Mouse (Mus musculus) ES-E14 (cell line): ENCODE measurements around the gene Irs3. TPM values are rescaled to one million over a fixed set of nuclear protein-coding genes. Genes with fewer than 3 reads are reported as not detected.

Experiments used
- DNase-seq: peaks from one replicate; pipeline ENCODE4 v3.0.0-alpha.2; 2013; ENCODE audit warnings: low read depth, low spot score
- H3K27ac ChIP-seq: 2 replicates; pipeline ENCODE4 v1.5.1; 2012; ENCODE audit warnings: low read depth, mild to moderate bottlenecking, low read length, moderate library complexity, mixed read lengths; ENCODE audit not compliant: poor library complexity, insufficient read depth, severe bottlenecking
- H3K36me3 ChIP-seq: 2 replicates; pipeline ENCODE4 v1.6.1; 2012; ENCODE audit warnings: mild to moderate bottlenecking, low read length, moderate library complexity, mixed read lengths; ENCODE audit not compliant: control insufficient read depth, poor library complexity, insufficient read depth, severe bottlenecking
- H3K4me1 ChIP-seq, 2 experiments: fragments of 150-350 bp in 1 of 2; sonication (generic) in 1 of 2; 2 replicates each; pipeline ENCODE4 v1.6.1; 2012; ENCODE audit warnings: low read length in 2 of 2, mild to moderate bottlenecking in 1 of 2, mixed read lengths in 1 of 2; ENCODE audit not compliant: control insufficient read depth in 2 of 2, insufficient read depth in 2 of 2, poor library complexity in 1 of 2
- H3K4me3 ChIP-seq, 2 experiments: fragments of 150-350 bp in 1 of 2; sonication (generic) in 1 of 2; 2 replicates each; pipeline ENCODE4 v1.5.1; 2012; ENCODE audit warnings: low read length in 2 of 2, low read depth in 1 of 2, mild to moderate bottlenecking in 1 of 2, mixed read lengths in 1 of 2; ENCODE audit not compliant: insufficient read depth in 1 of 2, poor library complexity in 1 of 2, severe bottlenecking in 1 of 2
- H3K9ac ChIP-seq: 2 replicates; pipeline ENCODE4 v1.6.1; 2012; ENCODE audit warnings: low read depth, mild to moderate bottlenecking, low read length, mixed read lengths; ENCODE audit not compliant: poor library complexity, insufficient read depth, severe bottlenecking
- H3K9me3 ChIP-seq: fragments of 150-350 bp; sonication (generic); 2 replicates; pipeline ENCODE4 v1.6.1; 2012; ENCODE audit warnings: low read depth, mild to moderate bottlenecking, low read length; ENCODE audit not compliant: control insufficient read depth, insufficient read depth
- CHD2 ChIP-seq: IDR thresholded peaks from 2 replicates; pipeline ENCODE4 v1.6.1; 2014; ENCODE audit warnings: mild to moderate bottlenecking, low read depth, low read length, inconsistent platforms
- HCFC1 ChIP-seq: IDR thresholded peaks from 2 replicates; pipeline ENCODE4 v1.6.1; 2012; ENCODE audit warnings: low read length, inconsistent platforms, borderline replicate concordance; ENCODE audit not compliant: insufficient read depth
- MAFK ChIP-seq: IDR thresholded peaks from 2 replicates; pipeline ENCODE4 v1.6.1; 2014; ENCODE audit warnings: mild to moderate bottlenecking, low read depth, low read length, inconsistent platforms; ENCODE audit not compliant: insufficient read depth
- ZC3H11A ChIP-seq: IDR thresholded peaks from 2 replicates; pipeline ENCODE4 v1.6.1; 2012; ENCODE audit warnings: low read depth, mild to moderate bottlenecking, inconsistent platforms, low read length, borderline replicate concordance
- ZNF384 ChIP-seq: IDR thresholded peaks from 2 replicates; pipeline ENCODE4 v1.6.1; 2012; ENCODE audit warnings: low read depth, low read length, inconsistent platforms
- in situ Hi-C, 2 experiments: fragments of 600-800 bp; cut with MboI; formaldehyde crosslinking; loops; one replicate each; pipeline ENCODE4 v1.15.1; 2025; ENCODE audit warnings: low sequenced_read_pairs in 2 of 2, inconsistent platforms in 1 of 2; ENCODE audit not compliant: unreplicated experiment in 2 of 2
- total RNA-seq: library from RNA; depleted of rRNA; stranded (reverse); fragments of 300-350 nt; gene quantifications from 2 replicates; pipeline ENCODE4 v1.2.3, GENCODE M21; 2012

Irs3 gene
- total RNA-seq, 1 experiment: 0.85 TPM

DNA sequence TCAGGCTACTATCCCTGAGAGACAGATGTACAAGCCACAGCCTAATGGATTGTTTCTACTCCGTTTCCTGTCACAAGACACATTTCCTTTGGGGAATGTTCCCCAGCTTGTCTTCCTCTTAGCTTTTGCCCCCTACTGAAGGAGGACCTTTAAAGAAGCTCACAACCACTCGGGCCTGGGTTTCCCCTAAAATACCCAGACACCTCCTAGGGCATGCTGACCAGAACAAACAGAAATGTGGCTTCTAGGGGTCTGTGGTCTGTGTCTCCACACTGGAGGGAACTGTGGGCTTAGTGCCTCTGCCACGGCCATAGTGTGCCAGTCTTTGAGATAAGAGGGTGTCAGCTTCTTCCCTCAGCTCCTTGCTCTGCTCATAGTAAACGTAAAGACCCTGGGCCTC is 13.9 kb downstream of the Irs3 start:
- TF ChIP-seq MAFK (no peak), ZC3H11A (no peak), HCFC1 (no peak), ZNF384 (no peak), CHD2 (no peak)
- H3K9me3 ChIP-seq: no peaks in the 10 kb centered on the region
- peak overlapping the region; percentile 86 for H3K27ac ChIP-seq
- no peak for DNase-seq
- in situ Hi-C loops: no loop called here
- peaks cover 21% of the 10 kb centered on the region for H3K36me3 ChIP-seq
- H3K4me3 ChIP-seq: peak overlapping the region; percentile 97 to 99; a peak in 3 of 4 replicates
- peak overlapping the region; percentile 50; the same call in 1 of the 2 replicates for H3K9ac ChIP-seq
- peaks cover 2 to 23% of the 10 kb centered on the region in 2 experiments; a peak in 3 of 4 replicates for H3K4me1 ChIP-seq

DNA sequence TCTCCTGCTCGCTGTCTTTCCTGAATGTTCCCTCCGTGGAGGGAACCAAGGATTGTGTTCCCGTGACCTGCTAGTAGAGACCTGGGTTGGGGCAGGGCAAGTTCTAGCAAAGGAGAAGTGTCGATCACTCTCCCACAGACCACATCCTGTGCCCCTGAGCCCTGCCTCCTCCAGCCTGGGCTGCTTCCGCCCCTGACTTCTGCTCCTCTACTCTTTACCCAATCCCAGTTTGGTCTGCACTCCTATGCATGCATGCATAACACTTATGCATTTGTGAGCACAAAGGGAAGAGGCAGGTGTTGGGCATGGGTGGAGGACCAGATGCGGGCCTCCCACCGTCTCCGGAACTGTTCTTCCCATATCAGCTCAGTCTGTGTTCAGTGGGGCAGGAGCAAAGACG is 14.3 kb downstream of the Irs3 start:
- H3K36me3 ChIP-seq: peaks cover 17% of the 10 kb centered on the region
- TF ChIP-seq CHD2: no peak
- no peak for TF ChIP-seq MAFK
- TF ChIP-seq ZC3H11A: no peak
- no peak for TF ChIP-seq HCFC1
- TF ChIP-seq ZNF384: no peak
- in situ Hi-C loops: no loop called here
- peak overlapping the region; percentile 95 for H3K27ac ChIP-seq
- H3K9ac ChIP-seq: peak overlapping the region; percentile 95
- peaks cover 2 to 23% of the 10 kb centered on the region in 2 experiments; a peak in 2 of 4 replicates for H3K4me1 ChIP-seq
- H3K4me3 ChIP-seq: peak overlapping the region; percentile 97 to 99
- DNase-seq: no peak
- no peaks in the 10 kb centered on the region for H3K9me3 ChIP-seq

DNA sequence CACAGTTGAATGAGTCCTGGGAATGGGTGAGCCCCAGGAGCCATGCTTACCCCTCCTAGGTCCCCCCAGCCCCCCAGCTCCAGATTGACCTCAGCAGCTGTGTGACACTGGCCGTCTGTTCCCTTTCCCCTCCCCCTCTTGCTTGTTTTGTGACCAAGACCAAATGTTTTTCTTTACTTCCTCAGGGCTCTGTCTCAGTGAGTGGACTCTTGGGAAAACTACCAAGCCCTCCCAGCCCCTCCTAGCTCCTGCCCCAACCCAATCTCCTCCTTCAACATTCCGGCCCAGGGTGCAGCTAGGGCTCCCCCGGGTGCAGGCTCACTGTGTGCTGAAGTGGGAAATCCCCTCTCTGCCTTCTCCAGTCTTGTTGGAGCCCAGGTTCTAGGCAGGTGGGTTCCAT is 14.9 kb downstream of the Irs3 start:
- Histone ChIP-seq H3K27ac (peak overlapping the region; percentile 95), H3K4me3 (peak overlapping the region; percentile 97 to 99), H3K4me1 (peaks cover 2 to 24% of the 10 kb centered on the region in 2 experiments; a peak in 2 of 4 replicates), H3K9me3 (no peaks in the 10 kb centered on the region), H3K9ac (peak overlapping the region; percentile 95), H3K36me3 (peaks cover 12% of the 10 kb centered on the region)
- TF ChIP-seq HCFC1 (no peak; the same call in 1 of the 2 replicates), MAFK (no peak), ZNF384 (no peak)
- in situ Hi-C loops: no loop called here
- DNase-seq: no peak

DNA sequence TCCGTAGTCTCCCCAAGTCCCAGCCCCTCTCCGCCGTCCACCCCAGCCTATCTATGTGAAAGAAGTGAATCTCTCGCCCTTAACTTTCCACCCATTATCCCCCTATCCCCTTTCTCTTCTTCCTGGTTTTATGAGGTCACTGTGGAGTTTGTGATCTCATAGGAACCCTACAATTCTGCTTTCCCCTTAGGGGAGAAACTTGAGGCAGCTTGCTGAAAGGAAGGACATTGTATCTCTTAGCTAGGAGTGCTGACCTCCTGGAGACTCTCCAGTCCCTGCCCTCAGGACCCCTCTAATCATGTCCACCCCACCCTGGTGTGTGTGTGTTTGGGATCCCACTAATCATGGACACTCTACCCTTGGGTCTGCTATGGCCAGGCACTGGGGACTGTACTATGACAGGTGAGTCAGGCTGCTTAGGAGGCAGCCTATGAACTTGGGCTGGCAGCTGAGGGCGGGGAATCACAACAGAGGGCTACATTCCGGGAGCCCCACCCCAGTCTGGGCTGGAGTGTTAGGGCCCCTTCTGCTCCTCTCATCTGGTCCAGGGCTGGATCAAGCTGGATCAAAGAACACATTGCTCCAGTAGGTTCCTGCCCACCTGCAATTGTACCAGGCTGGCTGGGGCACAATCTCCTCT is 15.5 kb downstream of the Irs3 start:
- DNase-seq: no peak
- Histone ChIP-seq H3K9ac (peak overlapping the region; percentile 95), H3K4me1 (peaks cover 2 to 24% of the 10 kb centered on the region in 2 experiments; a peak in 2 of 4 replicates), H3K9me3 (no peaks in the 10 kb centered on the region), H3K27ac (peak overlapping the region; percentile 95), H3K36me3 (peaks cover 7% of the 10 kb centered on the region), H3K4me3 (peak overlapping the region; percentile 97 to 99)
- TF ChIP-seq HCFC1 (no peak), CHD2 (no peak), MAFK (no peak), ZC3H11A (no peak), ZNF384 (no peak)
- in situ Hi-C loops: no loop called here

DNA sequence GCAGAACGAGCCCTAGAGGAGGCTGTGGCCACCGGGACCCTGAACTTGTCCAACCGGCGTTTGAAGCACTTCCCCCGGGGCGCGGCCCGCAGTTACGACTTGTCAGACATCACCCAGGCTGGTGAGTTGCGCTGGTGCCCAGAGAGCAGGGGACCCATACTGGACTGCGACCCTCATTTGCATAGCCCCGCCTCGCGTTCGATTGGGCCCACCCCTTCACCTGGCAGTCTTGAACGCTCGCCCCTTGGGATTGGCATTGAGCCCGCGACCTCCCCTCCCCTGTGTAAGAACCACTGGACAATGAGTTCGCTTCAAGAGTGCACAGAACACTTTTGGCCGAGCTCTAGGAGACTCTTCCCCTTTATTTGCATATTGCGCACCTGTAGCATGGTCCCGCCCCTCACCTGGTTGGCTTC is 16.2 kb downstream of the Irs3 start:
- peak overlapping the region; percentile 95 for H3K27ac ChIP-seq
- H3K36me3 ChIP-seq: peaks cover 7% of the 10 kb centered on the region
- H3K9me3 ChIP-seq: no peaks in the 10 kb centered on the region
- H3K4me3 ChIP-seq: peak overlapping the region; percentile 97 to 99
- H3K9ac ChIP-seq: peak overlapping the region; percentile 95
- in situ Hi-C loops: no loop called here
- no peak for DNase-seq
- peaks cover under 1 to 29% of the 10 kb centered on the region in 2 experiments; a peak in 2 of 4 replicates for H3K4me1 ChIP-seq
- TF ChIP-seq ZC3H11A (no peak), HCFC1 (peak; percentile 9; the same call in 1 of the 2 replicates)
